Mouse (Mus musculus): Measurements from ENCODE around the gene Cacna1d. TPM values are rescaled to one million over a fixed set of nuclear protein-coding genes. Genes with fewer than 3 reads are reported as not detected.

Gene Cacna1d
- total and polyA plus RNA-seq, 2 experiments from 2014 or later = 5.5 to 8.9 TPM

- H3K36me3 ChIP-seq (replicated peaks; ENCODE audit: control insufficient read depth, insufficient read depth, low read length) = no peaks in the 10 kb centered on the region
- no peak overlapping the region for H3K9ac ChIP-seq (replicated peaks; ENCODE audit: low read depth, low read length)
- DNase-seq (ENCODE audit: low spot score) (no peak), ATAC-seq (ENCODE audit: insufficient read depth, low read depth) (no peak)
- no peak overlapping the region for H3K4me3 ChIP-seq (ENCODE audit: low read depth, low read length)
- peaks cover 4% of the 10 kb centered on the region for H3K4me1 ChIP-seq (ENCODE audit: control insufficient read depth, insufficient read depth)
- 93% methylated on average over 1 of the region's 1 CpGs for WGBS
- no peaks in the 10 kb centered on the region for H3K9me3 ChIP-seq (replicated peaks; ENCODE audit: control insufficient read depth, low read length)
- H3K4me2 ChIP-seq (ENCODE audit: low read depth, low read length) = no peak overlapping the region
- TF ChIP-seq EP300 (IDR thresholded peaks at IDR 0.05; ENCODE audit: low read depth) (no peak), CTCF (IDR thresholded peaks at IDR 0.05; ENCODE audit: low read depth) (no peak)
- no peak overlapping the region for H3K27ac ChIP-seq (ENCODE audit: low read depth)
- no peaks in the 10 kb centered on the region for H3K27me3 ChIP-seq (ENCODE audit: control insufficient read depth, insufficient read depth, low read length)
Observed at GRCm38 (mm10) chr14:30196959-30197358, 294.3 kb downstream of the Cacna1d start.

- WGBS = 37% methylated on average over 5 of the region's 5 CpGs
- no peak for TF ChIP-seq CTCF (IDR thresholded peaks at IDR 0.05; ENCODE audit: low read depth)
- TF ChIP-seq EP300 (IDR thresholded peaks at IDR 0.05; ENCODE audit: low read depth) = no peak
- peak; percentile 27 for DNase-seq (ENCODE audit: low spot score)
- H3K36me3 ChIP-seq (replicated peaks; ENCODE audit: control insufficient read depth, insufficient read depth, low read length) = no peaks in the 10 kb centered on the region
- no peak overlapping the region for H3K4me3 ChIP-seq (ENCODE audit: low read depth, low read length)
- peaks cover 4% of the 10 kb centered on the region for H3K4me1 ChIP-seq (ENCODE audit: control insufficient read depth, insufficient read depth)
- H3K27ac ChIP-seq (ENCODE audit: low read depth) = no peak overlapping the region
- no peak overlapping the region for H3K4me2 ChIP-seq (ENCODE audit: low read depth, low read length)
- H3K9ac ChIP-seq (replicated peaks; ENCODE audit: low read depth, low read length) = no peak overlapping the region
- no peaks in the 10 kb centered on the region for H3K27me3 ChIP-seq (ENCODE audit: control insufficient read depth, insufficient read depth, low read length)
- H3K9me3 ChIP-seq (replicated peaks; ENCODE audit: control insufficient read depth, low read length) = no peaks in the 10 kb centered on the region
- peak; percentile 41; the same call in 1 of the 2 replicates for ATAC-seq (ENCODE audit: insufficient read depth, low read depth)
Observed at GRCm38 (mm10) chr14:30196235-30196634, 295.0 kb downstream of the Cacna1d start.

- no peaks in the 10 kb centered on the region for H3K9me3 ChIP-seq (replicated peaks; ENCODE audit: control insufficient read depth, low read length)
- no peaks in the 10 kb centered on the region for H3K36me3 ChIP-seq (replicated peaks; ENCODE audit: control insufficient read depth, insufficient read depth, low read length)
- no peaks in the 10 kb centered on the region; the same call in 1 of the 2 replicates for H3K4me1 ChIP-seq (ENCODE audit: control insufficient read depth, insufficient read depth)
- 86% methylated on average over 5 of the region's 5 CpGs for WGBS
- H3K27ac ChIP-seq (ENCODE audit: low read depth) = no peak overlapping the region
- no peak for TF ChIP-seq EP300 (IDR thresholded peaks at IDR 0.05; ENCODE audit: low read depth)
- peak; percentile 20; the same call in 1 of the 2 replicates for TF ChIP-seq CTCF (IDR thresholded peaks at IDR 0.05; ENCODE audit: low read depth)
- no peaks in the 10 kb centered on the region for H3K27me3 ChIP-seq (ENCODE audit: control insufficient read depth, insufficient read depth, low read length)
- no peak for DNase-seq (ENCODE audit: low spot score)
- H3K4me3 ChIP-seq (ENCODE audit: low read depth, low read length) = no peak overlapping the region
- no peak overlapping the region for H3K4me2 ChIP-seq (ENCODE audit: low read depth, low read length)
- no peak for ATAC-seq (ENCODE audit: insufficient read depth, low read depth)
- no peak overlapping the region for H3K9ac ChIP-seq (replicated peaks; ENCODE audit: low read depth, low read length)
Observed at GRCm38 (mm10) chr14:30190308-30190971, 300.8 kb downstream of the Cacna1d start.

GRCm38 (mm10) chr14:30185616-30186274, 305.5 kb downstream of the Cacna1d start:
- ATAC-seq (ENCODE audit: insufficient read depth, low read depth) (no peak), DNase-seq (ENCODE audit: low spot score) (no peak)
- Histone ChIP-seq H3K4me2 (ENCODE audit: low read depth, low read length) (no peak overlapping the region), H3K4me1 (ENCODE audit: control insufficient read depth, insufficient read depth) (no peaks in the 10 kb centered on the region), H3K36me3 (replicated peaks; ENCODE audit: control insufficient read depth, insufficient read depth, low read length) (no peaks in the 10 kb centered on the region), H3K27me3 (ENCODE audit: control insufficient read depth, insufficient read depth, low read length) (no peaks in the 10 kb centered on the region), H3K9me3 (replicated peaks; ENCODE audit: control insufficient read depth, low read length) (no peaks in the 10 kb centered on the region), H3K9ac (replicated peaks; ENCODE audit: low read depth, low read length) (no peak overlapping the region), H3K4me3 (ENCODE audit: low read depth, low read length) (no peak overlapping the region), H3K27ac (ENCODE audit: low read depth) (no peak overlapping the region)
- TF ChIP-seq CTCF (IDR thresholded peaks at IDR 0.05; ENCODE audit: low read depth) (no peak), EP300 (IDR thresholded peaks at IDR 0.05; ENCODE audit: low read depth) (no peak)
- 84% methylated on average over 6 of the region's 6 CpGs for WGBS

- H3K4me3 ChIP-seq (ENCODE audit: low read depth, low read length) = no peak overlapping the region
- no peak overlapping the region for H3K27ac ChIP-seq (ENCODE audit: low read depth)
- no peak overlapping the region for H3K9ac ChIP-seq (replicated peaks; ENCODE audit: low read depth, low read length)
- ATAC-seq (ENCODE audit: insufficient read depth, low read depth) (no peak), DNase-seq (ENCODE audit: low spot score) (no peak)
- H3K9me3 ChIP-seq (replicated peaks; ENCODE audit: control insufficient read depth, low read length) = no peaks in the 10 kb centered on the region
- no peaks in the 10 kb centered on the region for H3K27me3 ChIP-seq (ENCODE audit: control insufficient read depth, insufficient read depth, low read length)
- TF ChIP-seq CTCF (IDR thresholded peaks at IDR 0.05; ENCODE audit: low read depth) (no peak), EP300 (IDR thresholded peaks at IDR 0.05; ENCODE audit: low read depth) (no peak)
- H3K36me3 ChIP-seq (replicated peaks; ENCODE audit: control insufficient read depth, insufficient read depth, low read length) = no peaks in the 10 kb centered on the region
- no peaks in the 10 kb centered on the region for H3K4me1 ChIP-seq (ENCODE audit: control insufficient read depth, insufficient read depth)
- 79% methylated on average over 13 of the region's 13 CpGs for WGBS
- H3K4me2 ChIP-seq (ENCODE audit: low read depth, low read length) = no peak overlapping the region
Observed at GRCm38 (mm10) chr14:30184445-30185152, 306.7 kb downstream of the Cacna1d start.

Measured in heart, postnatal 0 days (tissue).